Mouse (Mus musculus) cortical plate, adult 2 months (tissue): ENCODE measurements at regions not wholly inside any gene's neighbourhood (a gene's known extent, or its start where the extent isn't known, plus 50 kb on each side); places are given as distances from the start of the nearest gene placed in this dataset.

Experiments
- H3K27ac ChIP-seq: fragments of 200-500 bp; 2 replicates; pipeline ENCODE4 v1.5.1; 2012; ENCODE audit warnings: low read length, control low read depth, inconsistent platforms; ENCODE audit not compliant: insufficient read depth
- H3K4me1 ChIP-seq: fragments of 200-500 bp; 2 replicates; pipeline ENCODE4 v1.6.1; 2011; ENCODE audit warnings: low read length; ENCODE audit not compliant: control insufficient read depth, insufficient read depth
- H3K4me3 ChIP-seq: fragments of 200-500 bp; 2 replicates; pipeline ENCODE4 v1.5.1; 2011; ENCODE audit warnings: mild to moderate bottlenecking, low read length, control low read depth; ENCODE audit not compliant: insufficient read depth
- CTCF ChIP-seq: fragments of 200-500 bp; IDR thresholded peaks from 2 replicates; pipeline ENCODE4 v1.5.1; 2011; ENCODE audit warnings: mild to moderate bottlenecking, control low read depth, low read length; ENCODE audit not compliant: insufficient read depth; ENCODE audit errors: extremely low read depth
- POLR2A ChIP-seq: fragments of 200-500 bp; IDR thresholded peaks from 2 replicates; pipeline ENCODE4 v1.6.1; 2011; ENCODE audit warnings: mild to moderate bottlenecking, low read length, control low read depth; ENCODE audit not compliant: insufficient read depth; ENCODE audit errors: extremely low read depth

- TF ChIP-seq POLR2A (no peak), CTCF (no peak)
- H3K4me1 ChIP-seq = no peaks in the 10 kb centered on the region
- no peak overlapping the region for H3K27ac ChIP-seq
- H3K4me3 ChIP-seq = no peak overlapping the region
Observed at GRCm38 (mm10) chr4:98282275-98282674, 100.8 kb downstream of the Tm2d1 start.

DNA sequence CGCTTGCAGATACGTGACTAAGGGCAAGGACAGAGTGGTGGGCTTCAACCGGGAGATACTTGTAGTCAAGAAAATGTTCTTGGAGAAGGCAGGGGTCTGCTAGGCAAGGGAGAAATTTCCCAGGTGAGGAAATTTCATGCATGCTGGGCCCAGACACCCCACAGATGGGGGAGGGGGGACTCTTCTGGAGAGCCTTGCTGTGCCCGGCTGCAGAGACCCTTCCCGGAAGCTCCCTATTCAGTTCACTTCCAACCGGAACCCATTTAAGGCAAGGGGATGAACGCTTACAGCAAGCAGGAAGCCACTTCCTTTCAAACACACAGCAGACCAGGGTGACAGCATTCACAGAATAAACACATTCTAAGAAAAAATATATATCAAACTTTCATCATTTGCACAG, 124.8 kb downstream of the Tm2d1 start:
- Histone ChIP-seq H3K4me3 (no peak overlapping the region), H3K4me1 (no peaks in the 10 kb centered on the region), H3K27ac (peak overlapping the region; percentile 47; the same call in 1 of the 2 replicates)
- TF ChIP-seq POLR2A (no peak), CTCF (no peak)

DNA sequence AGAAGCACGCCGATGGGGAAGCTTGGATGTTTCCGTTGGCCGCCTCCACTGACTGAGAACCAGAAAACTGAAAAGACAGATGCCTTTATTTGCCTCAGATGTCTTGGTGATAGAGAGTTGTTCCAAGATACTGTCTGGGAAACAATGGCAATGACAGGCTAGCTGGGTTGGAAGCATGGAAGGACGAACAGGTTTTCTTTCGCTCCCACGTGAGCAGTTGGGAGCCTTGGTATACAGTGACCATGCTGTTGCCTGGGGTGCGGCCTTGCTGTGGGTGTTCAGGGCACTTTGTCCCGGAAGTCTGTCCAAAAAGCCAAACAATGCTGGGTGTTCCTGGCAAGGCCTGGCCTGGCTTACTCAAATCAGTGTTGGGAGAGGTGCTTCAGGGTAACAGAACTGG, 125.4 kb downstream of the Tm2d1 start:
- Histone ChIP-seq H3K27ac (no peak overlapping the region), H3K4me1 (no peaks in the 10 kb centered on the region), H3K4me3 (no peak overlapping the region)
- TF ChIP-seq CTCF (no peak), POLR2A (no peak)

GRCm38 (mm10) chr4:98254856-98255853, 128.0 kb downstream of the Tm2d1 start:
- Histone ChIP-seq H3K4me1 (no peaks in the 10 kb centered on the region), H3K4me3 (no peak overlapping the region), H3K27ac (no peak overlapping the region)
- TF ChIP-seq CTCF (0 out of 2 replicates have a peak, but pooled peaks have one; percentile 23), POLR2A (no peak)

DNA sequence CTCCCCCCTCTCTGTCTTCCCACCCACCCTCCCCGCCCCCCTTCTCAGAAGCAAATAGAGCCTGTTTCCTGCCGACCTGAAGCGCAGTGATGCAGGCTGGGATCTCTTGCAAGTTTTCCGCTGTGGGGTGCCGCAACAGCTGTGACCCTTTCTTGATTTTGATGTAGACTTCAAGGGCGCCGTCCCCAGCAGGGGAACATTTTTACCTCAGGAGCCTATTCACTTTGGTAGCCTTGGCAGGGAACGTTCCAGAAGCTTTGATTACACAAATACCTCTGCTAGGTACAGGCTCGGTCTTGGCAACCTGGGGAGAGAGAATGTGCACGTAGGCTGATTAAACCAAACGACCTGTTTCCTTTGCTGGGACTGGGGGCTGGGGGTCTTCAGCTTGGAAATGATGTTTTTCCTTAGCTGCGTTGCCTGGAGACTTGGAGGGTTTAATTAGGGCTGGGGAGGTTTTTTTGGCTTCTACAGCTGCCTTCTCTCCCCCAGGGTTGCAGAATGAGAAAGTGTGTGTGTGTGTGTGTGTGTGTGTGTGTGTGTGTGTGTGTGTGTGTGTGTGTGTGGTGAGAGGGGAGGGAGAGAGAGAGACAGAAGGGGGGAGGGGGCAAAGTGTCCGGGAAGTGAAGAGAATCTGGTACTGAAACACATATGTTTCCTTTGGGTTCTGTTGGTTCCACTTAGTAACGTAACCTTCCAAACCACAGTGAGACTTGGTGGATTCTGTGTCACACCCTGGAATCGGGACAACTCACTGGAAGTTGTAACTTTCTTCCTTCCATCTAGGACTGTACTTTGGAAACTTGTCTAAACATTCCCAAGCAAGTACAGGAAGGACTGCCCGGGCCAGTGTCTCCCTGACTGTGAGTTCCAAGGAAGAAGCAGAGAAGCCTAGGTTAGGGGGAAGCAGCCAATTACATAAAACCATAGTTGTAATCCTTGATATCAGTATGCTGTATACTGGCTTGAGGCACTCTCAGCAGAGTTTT, 138.9 kb downstream of the Tm2d1 start:
- TF ChIP-seq POLR2A (no peak), CTCF (no peak)
- Histone ChIP-seq H3K4me1 (no peaks in the 10 kb centered on the region), H3K4me3 (peak overlapping the region; percentile 26; the same call in 1 of the 2 replicates), H3K27ac (peak overlapping the region; percentile 67; the same call in 1 of the 2 replicates)

DNA sequence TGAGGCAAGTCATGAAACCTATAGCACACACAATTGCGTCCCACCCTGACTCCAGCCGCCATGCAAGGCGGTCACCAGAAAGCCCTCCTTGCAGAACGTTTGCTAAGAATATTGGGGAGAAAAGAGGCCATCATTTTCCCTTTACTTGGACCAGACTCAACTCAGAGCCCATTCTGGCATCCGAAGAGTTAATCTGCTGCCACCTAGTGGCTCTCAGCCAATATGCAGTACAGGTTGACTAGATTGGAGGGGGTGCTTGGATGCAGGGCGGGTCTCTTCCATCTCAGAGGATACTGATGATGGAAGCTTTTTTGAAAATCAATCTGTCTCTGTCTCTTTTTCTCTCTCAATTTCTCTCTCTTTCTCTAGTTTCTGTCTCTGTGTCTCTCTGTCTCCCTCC, 139.6 kb downstream of the Tm2d1 start:
- Histone ChIP-seq H3K4me1 (no peaks in the 10 kb centered on the region), H3K4me3 (0 out of 2 replicates have a peak overlapping the region, but pooled peaks have one; percentile 26), H3K27ac (no peak overlapping the region)
- TF ChIP-seq CTCF = peak; percentile 42; the same call in 1 of the 2 replicates
- TF ChIP-seq POLR2A = no peak

- H3K27ac ChIP-seq = no peak overlapping the region
- TF ChIP-seq CTCF = no peak
- TF ChIP-seq POLR2A = no peak
- no peaks in the 10 kb centered on the region for H3K4me1 ChIP-seq
- H3K4me3 ChIP-seq = no peak overlapping the region
Observed at GRCm38 (mm10) chr4:98241921-98242320, 141.2 kb downstream of the Tm2d1 start.

DNA sequence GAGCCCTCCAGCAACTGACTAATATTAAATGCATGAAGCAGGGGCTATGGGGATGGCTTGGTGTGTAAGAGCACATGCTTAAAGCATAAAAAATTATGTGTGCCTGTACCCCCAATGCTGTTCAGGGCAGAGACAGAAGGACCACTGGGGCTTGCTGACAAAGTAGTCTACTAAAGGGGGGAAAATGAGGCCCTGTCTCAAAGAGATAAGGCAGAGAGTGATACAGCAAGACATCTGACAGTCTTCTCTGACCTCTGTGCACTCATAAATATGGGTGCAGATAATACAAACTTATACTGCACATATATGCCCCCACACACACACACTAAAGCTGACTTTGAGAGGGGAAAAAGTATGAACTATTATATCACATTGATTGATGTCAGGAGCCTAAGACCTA, 142.8 kb downstream of the Tm2d1 start:
- Histone ChIP-seq H3K4me3 (no peak overlapping the region), H3K27ac (no peak overlapping the region), H3K4me1 (no peaks in the 10 kb centered on the region)
- TF ChIP-seq CTCF = no peak
- no peak for TF ChIP-seq POLR2A

- no peak overlapping the region for H3K4me3 ChIP-seq
- H3K27ac ChIP-seq = no peak overlapping the region
- H3K4me1 ChIP-seq = no peaks in the 10 kb centered on the region
- TF ChIP-seq POLR2A = no peak
- TF ChIP-seq CTCF = no peak
Observed at GRCm38 (mm10) chr4:98238075-98238474, 145.0 kb downstream of the Tm2d1 start.

DNA sequence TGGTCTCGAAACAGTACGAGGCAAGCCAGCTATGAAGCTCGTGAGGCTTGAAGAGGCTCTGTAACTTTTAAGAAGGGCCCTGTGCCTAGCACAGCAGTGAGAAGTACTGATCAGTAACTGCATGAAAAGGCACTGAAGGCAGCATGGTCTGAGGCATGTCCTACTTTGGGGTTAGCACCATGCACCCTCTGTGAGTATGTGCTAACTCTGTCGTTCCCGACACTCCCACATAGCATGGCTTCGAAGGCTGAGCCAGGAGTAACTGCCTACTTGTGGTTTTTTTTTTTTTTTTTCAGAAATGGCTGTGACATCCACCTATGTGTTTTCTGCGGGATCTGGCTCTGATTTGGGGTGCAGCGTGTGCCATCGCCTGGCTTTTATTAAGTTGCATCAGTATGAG, 145.6 kb downstream of the Tm2d1 start:
- Histone ChIP-seq H3K4me3 (no peak overlapping the region), H3K27ac (no peak overlapping the region)
- TF ChIP-seq POLR2A (no peak), CTCF (no peak)

More for the DNA sequence above, 145.6 kb downstream of the Tm2d1 start:
- no peaks in the 10 kb centered on the region for H3K4me1 ChIP-seq
